Mouse (Mus musculus): ENCODE measurements around the gene Gm6525. TPM values are rescaled to one million over a fixed set of nuclear protein-coding genes. Genes with fewer than 3 reads are reported as not detected.
A peak's percentile ranks its signal among the peaks of the same experiment; 100 is the strongest.

Gm6525 gene
- total RNA-seq, 1 experiment from 2014 or later, result 0.33 TPM

DNA sequence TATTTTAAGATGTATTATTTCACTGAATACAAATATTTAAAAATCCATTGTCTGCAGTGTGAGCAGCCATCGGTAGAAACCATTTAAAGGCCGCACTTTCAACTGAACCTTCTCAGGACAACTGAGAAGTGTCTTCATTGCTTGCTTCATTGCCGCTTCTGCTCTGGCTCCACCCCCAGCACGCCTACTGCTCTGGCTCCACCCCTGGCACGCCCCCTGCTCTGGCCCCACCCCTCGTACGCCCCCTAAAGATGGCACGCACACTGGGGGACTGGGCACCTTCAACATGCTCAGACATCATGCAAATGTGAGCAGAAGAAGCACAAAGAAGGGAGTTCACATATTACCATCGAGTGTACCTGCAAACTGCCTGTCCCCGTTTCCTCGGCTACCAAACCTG, 1.5 kb upstream of the Gm6525 start:
- DNase-seq, result no peak

- peak; percentile 86 for DNase-seq
Measured at GRCm38 (mm10) chr3:84175337-84176315, 1.7 kb downstream of the Gm6525 start.

- no peak for DNase-seq
Measured at GRCm38 (mm10) chr3:84177834-84178233, 3.9 kb downstream of the Gm6525 start.

DNA sequence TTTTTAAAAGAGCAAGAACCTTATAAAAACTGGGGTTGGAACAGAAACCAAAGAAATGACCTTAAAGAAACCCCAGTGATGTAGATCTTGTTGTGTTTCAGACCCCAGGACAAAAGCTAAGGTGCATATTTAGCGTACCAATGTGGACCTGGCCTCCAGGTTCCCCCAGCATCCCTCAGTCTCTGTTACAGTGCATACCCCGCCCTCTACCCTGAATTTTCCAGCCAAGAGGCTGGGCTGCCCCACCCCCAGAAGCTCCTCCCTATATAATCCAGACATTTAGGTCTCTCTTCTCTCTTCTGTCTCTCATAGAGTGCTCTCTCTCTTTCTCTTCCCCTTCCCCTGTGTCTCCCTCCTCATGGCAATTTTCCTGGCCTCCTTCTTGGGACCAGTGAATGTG, 6.4 kb downstream of the Gm6525 start:
- no peak for DNase-seq

DNA sequence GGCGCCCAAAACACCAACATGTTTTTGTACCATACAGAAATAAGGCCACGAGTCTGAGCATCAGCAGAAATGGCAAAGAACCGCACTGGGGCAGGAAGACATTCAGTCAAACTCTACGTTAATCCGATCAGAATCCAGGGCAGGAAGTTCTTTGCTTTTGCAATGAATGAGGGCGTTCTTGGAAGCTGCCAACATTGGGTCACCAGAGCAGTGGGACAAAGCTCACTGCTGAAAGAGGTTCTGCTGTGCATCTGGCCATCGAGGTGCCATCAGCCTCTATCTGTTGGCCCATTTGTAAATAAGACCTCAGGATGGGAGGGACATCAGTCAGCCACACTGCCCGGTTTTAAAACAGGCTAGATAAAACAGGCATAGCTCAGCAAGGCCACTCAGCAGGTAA, 7.2 kb downstream of the Gm6525 start:
- DNase-seq, result peak; percentile 51

DNA sequence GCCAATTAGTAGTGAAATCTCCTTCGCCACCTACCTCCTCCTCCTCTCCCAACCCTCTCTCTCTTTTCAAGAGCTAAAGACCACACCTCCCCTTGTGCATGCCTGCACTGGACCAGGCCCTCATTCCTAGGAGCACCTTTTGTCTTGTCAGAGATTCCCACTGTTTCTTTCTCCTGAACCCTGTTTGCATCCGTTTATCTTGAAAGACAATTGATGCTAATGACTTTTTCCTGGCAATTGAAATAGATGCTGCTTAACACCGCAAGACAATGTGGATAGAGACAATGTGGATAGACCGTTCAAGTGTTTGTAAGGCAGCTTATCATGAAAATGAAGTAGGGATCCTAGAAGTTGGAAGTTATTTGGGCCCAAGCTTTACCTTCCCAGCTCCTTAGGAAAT, 7.8 kb downstream of the Gm6525 start:
- DNase-seq, result no peak

DNA sequence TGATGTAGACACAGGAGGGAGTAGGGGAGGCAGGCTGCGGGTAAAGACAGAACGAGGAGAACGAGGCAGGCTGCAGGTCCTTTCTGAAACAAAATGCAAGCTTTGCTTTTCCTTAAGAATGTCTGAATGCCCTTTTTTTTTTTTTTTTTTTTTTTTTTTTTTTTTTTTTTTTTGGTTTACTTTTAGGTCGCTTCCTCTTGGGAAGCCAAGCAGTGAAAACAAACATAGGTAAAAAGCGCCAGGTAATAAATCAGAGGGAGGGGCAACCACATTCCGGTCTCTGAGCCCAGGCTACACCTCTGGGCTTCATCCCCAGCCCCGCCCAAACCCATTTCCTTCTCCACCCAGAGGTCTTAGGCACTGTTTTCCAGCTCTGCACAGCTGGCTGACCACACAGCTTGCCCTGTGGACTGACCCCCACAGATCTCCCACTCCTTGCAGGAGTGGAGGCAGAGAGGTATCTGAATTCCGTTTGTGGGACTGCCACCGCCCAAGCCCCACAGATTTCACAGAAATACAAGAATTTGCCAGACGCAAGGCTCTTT, 15.8 kb downstream of the Gm6525 start:
- no peak for DNase-seq

DNA sequence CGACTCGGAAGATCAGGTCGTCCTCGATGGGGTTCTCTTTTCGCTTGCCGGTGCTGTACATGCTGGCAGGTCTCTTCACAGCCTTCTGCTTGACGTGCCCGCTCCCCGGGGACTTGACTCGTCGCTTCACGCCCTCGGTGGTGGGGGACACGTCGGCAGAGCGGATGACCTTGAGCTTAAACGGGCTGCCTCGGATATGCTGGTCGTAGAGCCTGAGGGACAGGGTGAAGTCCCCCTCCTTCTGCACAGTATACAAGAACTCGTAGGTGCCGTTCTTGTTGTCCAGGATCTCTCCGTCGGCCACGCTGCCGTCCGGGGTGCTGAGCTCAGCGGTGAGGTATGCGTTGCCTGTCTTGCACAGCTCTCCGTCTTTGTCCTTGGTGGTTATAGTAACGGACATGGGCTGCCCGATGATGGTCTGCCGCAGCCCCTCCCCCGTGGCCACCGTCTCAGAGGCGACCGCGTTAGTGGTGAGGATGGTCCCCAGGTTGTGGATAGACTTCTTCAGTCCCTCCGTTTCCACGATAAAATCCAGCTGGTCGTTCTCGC, 16.7 kb downstream of the Gm6525 start:
- DNase-seq, result peak; percentile 73

GRCm38 (mm10) chr3:84191141-84191881, 17.4 kb downstream of the Gm6525 start:
- peak; percentile 23 for DNase-seq

DNA sequence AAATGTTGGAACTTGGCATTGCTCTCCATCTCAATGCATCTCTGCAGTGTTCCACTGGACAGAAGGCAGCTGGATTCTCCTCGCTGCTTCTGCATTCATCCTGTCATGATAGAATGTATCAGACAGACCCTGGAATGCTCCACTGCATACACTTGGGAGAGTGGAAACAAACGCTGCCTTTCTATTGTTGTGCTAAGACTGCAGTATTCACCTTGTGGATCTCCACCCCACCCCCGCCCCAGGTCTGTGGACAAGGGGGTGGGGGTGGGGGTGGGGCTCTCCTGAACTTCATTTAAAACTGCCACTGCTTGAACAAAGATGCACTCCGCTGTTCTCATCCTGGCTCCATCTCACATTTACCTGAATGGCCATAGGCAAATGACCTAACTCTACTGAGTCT, 20.0 kb downstream of the Gm6525 start:
- no peak for DNase-seq

DNA sequence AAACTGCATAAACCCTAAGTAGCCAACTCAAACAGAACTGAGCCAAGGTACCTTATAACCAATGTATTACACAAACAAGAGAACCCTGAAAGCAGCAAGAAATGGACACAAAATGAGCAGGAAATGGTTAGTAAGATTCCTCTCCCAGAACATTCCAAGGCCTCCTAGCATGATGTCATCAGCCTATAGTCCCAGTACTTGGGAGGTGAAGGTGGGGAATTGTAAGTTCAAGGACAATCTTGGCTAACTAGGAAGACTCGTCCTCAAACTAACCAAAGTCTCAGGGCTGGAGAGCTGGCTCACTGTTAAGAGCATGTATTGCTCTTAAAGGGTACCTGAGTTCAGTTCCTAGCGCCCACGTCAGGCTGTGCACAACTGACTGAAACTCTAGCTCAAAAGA, 24.3 kb downstream of the Gm6525 start:
- no peak for DNase-seq

DNA sequence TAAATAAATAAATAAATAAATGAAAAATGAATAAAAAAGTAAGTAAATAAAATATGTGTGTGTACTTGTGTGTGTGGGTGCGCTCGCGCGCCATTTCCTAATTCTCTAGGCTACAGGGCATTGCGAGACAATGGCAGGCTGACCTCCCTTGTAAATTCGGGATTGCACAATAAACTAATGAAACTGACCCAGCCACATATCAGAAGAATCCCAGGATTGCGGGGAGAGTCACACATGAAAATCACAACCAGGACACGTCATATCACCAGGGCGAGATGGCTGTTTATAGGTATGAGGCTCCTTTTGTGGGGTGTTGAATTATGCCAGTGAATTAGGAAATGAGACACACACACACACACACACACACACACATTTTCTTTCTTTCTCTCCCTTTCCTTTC, 25.6 kb downstream of the Gm6525 start:
- no peak for DNase-seq

- DNase-seq, result no peak
Measured at GRCm38 (mm10) chr3:84200559-84201420, 26.9 kb downstream of the Gm6525 start.

DNA sequence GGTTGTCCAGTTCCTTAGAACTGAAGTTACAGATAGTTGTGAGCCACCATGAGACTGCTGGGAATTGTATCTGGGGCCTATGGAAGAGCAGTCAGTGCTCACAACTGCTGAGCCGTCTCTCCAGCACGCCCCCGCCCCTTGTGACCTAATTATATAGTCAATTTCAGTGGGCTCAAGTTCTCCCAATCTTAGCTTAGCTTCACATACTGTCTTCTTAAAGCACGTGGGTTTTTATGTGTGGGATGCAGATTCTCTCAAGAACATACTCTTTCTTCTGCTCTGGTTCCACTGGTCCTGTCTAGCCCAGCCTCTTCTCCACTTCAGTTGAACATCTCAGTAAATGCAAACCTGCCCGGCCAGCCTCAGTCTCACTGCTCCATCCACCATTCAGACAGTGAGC, 30.7 kb downstream of the Gm6525 start:
- DNase-seq, result no peak

- DNase-seq, result no peak
Measured at GRCm38 (mm10) chr3:84205650-84206049, 31.7 kb downstream of the Gm6525 start.

GRCm38 (mm10) chr3:84206106-84206505, 32.2 kb downstream of the Gm6525 start:
- no peak for DNase-seq

GRCm38 (mm10) chr3:84207366-84207765, 33.5 kb downstream of the Gm6525 start:
- DNase-seq, result peak; percentile 37

GRCm38 (mm10) chr3:84208475-84208874, 34.6 kb downstream of the Gm6525 start:
- peak; percentile 37 for DNase-seq

DNA sequence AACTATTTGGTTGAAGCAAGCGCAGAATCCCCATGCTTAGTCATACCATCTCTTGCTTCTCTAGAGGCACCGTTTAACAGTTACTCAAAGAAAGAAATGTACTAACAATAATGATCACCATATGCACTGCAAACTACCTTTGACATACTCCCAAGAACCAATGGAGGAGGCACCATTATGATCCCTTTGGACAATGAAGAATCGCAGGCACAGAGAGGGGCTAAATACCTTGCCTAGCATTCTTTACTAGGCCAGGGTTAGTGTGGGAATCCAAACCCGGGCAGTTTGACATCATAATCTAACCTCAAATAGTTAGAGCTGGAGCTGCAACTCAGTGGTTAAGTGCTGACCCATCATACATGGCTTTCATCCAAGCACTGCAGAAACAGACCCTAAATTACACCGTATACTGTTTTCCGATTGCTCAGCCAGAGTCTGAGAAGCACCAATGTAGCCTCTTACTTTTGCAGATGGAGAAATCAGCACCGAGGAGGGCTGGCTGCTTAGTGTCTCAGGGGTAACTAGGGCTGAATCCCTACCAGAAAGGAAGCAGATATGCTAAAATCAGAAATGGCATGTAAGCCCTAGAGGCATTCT, 35.1 kb downstream of the Gm6525 start:
- DNase-seq, result no peak

DNA sequence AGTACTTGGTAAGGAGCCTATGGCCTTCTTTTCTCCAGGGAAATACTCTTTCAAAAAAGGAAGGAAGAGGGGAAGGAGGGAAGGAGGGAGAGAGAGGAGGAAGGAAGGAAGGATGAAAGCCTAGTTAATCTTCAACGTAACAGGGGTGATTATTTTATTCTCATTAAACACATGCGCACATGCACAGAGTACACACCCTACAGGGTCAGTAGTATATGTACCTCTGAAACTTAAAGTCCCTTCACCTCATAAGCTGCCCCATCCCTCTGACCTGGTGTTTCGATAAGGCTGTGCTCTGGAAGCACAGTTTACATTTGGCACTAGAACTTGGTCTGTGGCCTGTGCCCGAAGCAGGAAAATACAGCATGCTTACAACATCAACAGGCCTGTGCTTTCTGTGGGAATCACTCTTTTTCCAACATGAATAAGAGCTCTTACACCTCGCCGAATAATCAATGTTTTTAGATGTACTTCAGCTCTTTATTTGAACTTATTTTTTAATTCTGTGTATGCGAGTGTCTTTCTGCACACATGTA, 37.5 kb downstream of the Gm6525 start:
- DNase-seq, result no peak

DNA sequence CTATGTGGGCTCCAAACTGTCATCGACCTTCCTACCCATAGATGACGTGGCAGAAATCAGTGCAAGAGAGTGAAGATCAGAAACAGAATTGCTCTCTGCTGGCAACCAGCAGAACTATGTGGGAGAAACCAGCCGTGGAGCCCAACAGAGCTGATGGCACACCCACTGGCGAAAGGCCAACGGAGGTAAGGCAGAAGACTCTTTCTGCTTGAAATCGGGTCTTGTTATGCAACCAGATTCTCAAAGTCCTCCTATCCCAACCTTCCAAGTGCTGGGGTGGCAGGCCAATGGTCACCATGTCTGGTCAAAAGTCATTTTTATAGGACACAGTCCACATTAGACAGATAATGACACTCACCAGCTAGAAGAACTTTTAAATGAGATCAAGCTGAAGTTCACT, 40.6 kb downstream of the Gm6525 start:
- DNase-seq, result peak; percentile 49
